Comparison of ENCODE assay signal across 8 mouse cellular contexts in genomic region chr8:53869997-53870596, GRCm38 (mm10).
A peak's percentile ranks its signal among the peaks of the same experiment; 100 is the strongest.
DNase-seq lines count a peak whose midpoint lies in the region; ATAC-seq and TF ChIP-seq lines count a peak whose summit lies in the region.

No protein-coding gene starts in this region.

- ATAC-seq in limb, embryonic 14.5 days (ENCODE audit: low FRiP score, low read depth) = no peak

- TF ChIP-seq POLR2A in limb, embryonic 14.5 days (IDR thresholded peaks at IDR 0.05; ENCODE audit: borderline replicate concordance, extremely low read depth, insufficient read depth, insufficient read length) = no peak

- WGBS in limb, embryonic 14.5 days = 63% methylated on average over 8 of the region's 8 CpGs
- 66% methylated on average over 8 of the region's 8 CpGs for WGBS in limb, embryonic 10.5 days

- no peaks in the 10 kb centered on the region for H3K4me1 ChIP-seq in limb, embryonic 14.5 days (ENCODE audit: control insufficient read depth, insufficient read depth, low read length)
- H3K4me1 ChIP-seq in limb, embryonic 10.5 days = peaks cover 7% of the 10 kb centered on the region; the same call in 1 of the 2 replicates

- H3K4me2 ChIP-seq in limb, embryonic 14.5 days (replicated peaks; ENCODE audit: low read depth, low read length, severe bottlenecking) = no peak overlapping the region

- no peak overlapping the region for H3K27ac ChIP-seq in limb, embryonic 14.5 days (replicated peaks; ENCODE audit: low read depth, low read length)
- no peak overlapping the region for H3K27ac ChIP-seq in limb, embryonic 10.5 days

- no peaks in the 10 kb centered on the region for H3K9me3 ChIP-seq in limb, embryonic 14.5 days (ENCODE audit: control insufficient read depth, low read length)
- H3K9me3 ChIP-seq in limb, embryonic 10.5 days (replicated peaks) = no peaks in the 10 kb centered on the region

- peak; percentile 31 for DNase-seq in adrenal gland, postnatal 14 days
- no peak for DNase-seq in adrenal gland, adult 8-10 months
- DNase-seq in limb, embryonic 14.5 days (ENCODE audit: low spot score) = peak; percentile 10
- no peak for DNase-seq in limb, embryonic 10.5 days (ENCODE audit: low spot score)
- DNase-seq in c-Kit-positive CD71-positive TER-119-negative erythroid progenitor cells, embryonic 14.5 days (ENCODE audit: low read depth) = peak; percentile 5
- DNase-seq in kidney, postnatal 4 days = peak; percentile 3 to 17
- DNase-seq in layer of hippocampus, adult 8-10 months (ENCODE audit: low spot score in 2 of 2) = no peak
- DNase-seq in spleen, postnatal 14 days (ENCODE audit: low spot score in 2 of 2) = no peak

- no peaks in the 10 kb centered on the region for H3K36me3 ChIP-seq in limb, embryonic 14.5 days (ENCODE audit: control insufficient read depth, insufficient read depth, low read length)
- no peaks in the 10 kb centered on the region for H3K36me3 ChIP-seq in limb, embryonic 10.5 days

- H3K9ac ChIP-seq in limb, embryonic 14.5 days (ENCODE audit: low read depth, low read length, severe bottlenecking) = no peak overlapping the region

- no peaks in the 10 kb centered on the region for H3K27me3 ChIP-seq in limb, embryonic 14.5 days (ENCODE audit: control insufficient read depth, insufficient read depth, low read length)
- H3K27me3 ChIP-seq in limb, embryonic 10.5 days (ENCODE audit: low read depth, poor library complexity, severe bottlenecking) = no peaks in the 10 kb centered on the region

- no peak overlapping the region for H3K4me3 ChIP-seq in limb, embryonic 14.5 days (replicated peaks; ENCODE audit: low read length)
- no peak overlapping the region for H3K4me3 ChIP-seq in limb, embryonic 10.5 days

Comparison
In these comparisons a context has a peak if more than half of its experiments do, and no peak if none do; other contexts are left out.
1. DNase-seq: peak in adrenal gland, postnatal 14 days (single experiment), limb, embryonic 14.5 days (single experiment), c-Kit-positive CD71-positive TER-119-negative erythroid progenitor cells, embryonic 14.5 days (single experiment) and kidney, postnatal 4 days (2 of 2); none in adrenal gland, adult 8-10 months (single experiment), limb, embryonic 10.5 days (single experiment), layer of hippocampus, adult 8-10 months (0 of 2) and spleen, postnatal 14 days (0 of 2).